Mouse (Mus musculus) CH12.LX (cell line): ENCODE measurements around the gene Gm45713. TPM values are rescaled to one million over a fixed set of nuclear protein-coding genes. Genes with fewer than 3 reads are reported as not detected.
A peak's percentile ranks its signal among the peaks of the same experiment; 100 is the strongest.

Source experiments
- DNase-seq: peaks from one replicate; pipeline ENCODE4 v3.0.0-alpha.2; 2013; ENCODE audit errors: extremely low read depth
- H3K27ac ChIP-seq: 2 replicates; pipeline ENCODE4 v1.5.1; 2012; ENCODE audit warnings: low read depth, mild to moderate bottlenecking, control low read depth, moderate library complexity; ENCODE audit not compliant: insufficient read depth
- H3K27me3 ChIP-seq: replicated peaks from 2 replicates; pipeline ENCODE3; 2012; ENCODE audit warnings: inconsistent platforms
- H3K36me3 ChIP-seq, 2 experiments: replicated peaks in 1 of 2; 2 replicates each; pipeline versions ENCODE3 to v1.6.1; 2012; ENCODE audit warnings: inconsistent platforms in 1 of 2, low read length in 1 of 2, mild to moderate bottlenecking in 1 of 2, mixed read lengths in 1 of 2, moderate library complexity in 1 of 2; ENCODE audit not compliant: control insufficient read depth in 1 of 2, insufficient read depth in 1 of 2
- H3K4me1 ChIP-seq, 2 experiments: 2 replicates each; pipeline ENCODE4 v1.6.1; 2012; ENCODE audit warnings: inconsistent platforms in 1 of 2, moderate library complexity in 1 of 2; ENCODE audit not compliant: insufficient read depth in 2 of 2, control insufficient read depth in 1 of 2
- H3K4me2 ChIP-seq: 2 replicates; pipeline ENCODE4 v1.6.1; 2012; ENCODE audit warnings: low read depth, mild to moderate bottlenecking, control low read depth; ENCODE audit not compliant: poor library complexity, insufficient read depth, severe bottlenecking
- H3K4me3 ChIP-seq, 3 experiments: fragments of 150-350 bp in 1 of 3; sonication (generic) in 1 of 3; replicated peaks in 1 of 3; 2 replicates each; pipeline versions ENCODE3 to v1.5.1; 2011 to 2012; ENCODE audit warnings: low read depth in 2 of 3, low read length in 2 of 3, mild to moderate bottlenecking in 2 of 3, moderate library complexity in 2 of 3, control low read depth in 1 of 3, improper control_type of control experiment in 1 of 3, inconsistent platforms in 1 of 3, mixed read lengths in 1 of 3; ENCODE audit not compliant: poor library complexity in 1 of 3
- H3K79me2 ChIP-seq: replicated peaks from 2 replicates; pipeline ENCODE4 v1.6.1; 2012; ENCODE audit warnings: mild to moderate bottlenecking, moderate library complexity; ENCODE audit not compliant: control insufficient read depth, poor library complexity, insufficient read depth, severe bottlenecking; ENCODE audit errors: extremely low read depth
- H3K9ac ChIP-seq: 2 replicates; pipeline ENCODE4 v1.6.1; 2012; ENCODE audit warnings: low read depth, mild to moderate bottlenecking, control low read depth, moderate library complexity; ENCODE audit not compliant: insufficient read depth
- H3K9me3 ChIP-seq: replicated peaks from 2 replicates; pipeline ENCODE3; 2012; ENCODE audit warnings: low read length, inconsistent platforms, mixed read lengths
- BHLHE40 ChIP-seq: IDR thresholded peaks from 2 replicates; pipeline ENCODE4 v1.6.1; 2011; ENCODE audit warnings: mild to moderate bottlenecking, low read depth, low read length, improper control_type of control experiment
- CHD2 ChIP-seq: IDR thresholded peaks from 2 replicates; pipeline ENCODE4 v1.6.1; 2011; ENCODE audit warnings: low read length, improper control_type of control experiment
- CTCF ChIP-seq, 2 experiments: IDR thresholded peaks in 1 of 2; conservative IDR thresholded peaks in 1 of 2; 2 replicates each; pipeline ENCODE4 v1.5.1; 2011 to 2012; ENCODE audit warnings: low read depth in 2 of 2, low read length in 2 of 2, improper control_type of control experiment in 1 of 2, inconsistent platforms in 1 of 2, mild to moderate bottlenecking in 1 of 2, moderate library complexity in 1 of 2
- JUN ChIP-seq: IDR thresholded peaks from 2 replicates; pipeline ENCODE4 v1.6.1; 2011; ENCODE audit warnings: low read depth, mild to moderate bottlenecking, low read length, improper control_type of control experiment, moderate library complexity; ENCODE audit not compliant: insufficient read depth
- JUND ChIP-seq: conservative IDR thresholded peaks from 2 replicates; pipeline ENCODE4 v1.6.1; 2011; ENCODE audit warnings: low read depth, low read length, improper control_type of control experiment
- KAT2A ChIP-seq: IDR thresholded peaks from 2 replicates; pipeline ENCODE4 v1.6.1; 2012; ENCODE audit warnings: low read length, improper control_type of control experiment, inconsistent platforms; ENCODE audit not compliant: insufficient replicate concordance
- MAZ ChIP-seq: IDR thresholded peaks from 2 replicates; pipeline ENCODE4 v1.6.1; 2012; ENCODE audit warnings: low read depth, mild to moderate bottlenecking, inconsistent platforms, low read length, improper control_type of control experiment, moderate library complexity
- MXI1 ChIP-seq: IDR thresholded peaks from 2 replicates; pipeline ENCODE4 v1.6.1; 2011; ENCODE audit warnings: mild to moderate bottlenecking, low read depth, low read length, improper control_type of control experiment
- MYC ChIP-seq: IDR thresholded peaks from 2 replicates; pipeline ENCODE4 v1.6.1; 2011; ENCODE audit warnings: low read depth, mild to moderate bottlenecking, improper control_type of control experiment, low read length
- NRF1 ChIP-seq: IDR thresholded peaks from 2 replicates; pipeline ENCODE4 v1.6.1; 2014; ENCODE audit warnings: low read depth, mild to moderate bottlenecking, inconsistent platforms, low read length, improper control_type of control experiment, moderate library complexity
- POLR2A ChIP-seq: IDR thresholded peaks from 2 replicates; pipeline ENCODE4 v1.6.1; 2011; ENCODE audit warnings: low read depth, mild to moderate bottlenecking, improper control_type of control experiment, low read length
- POLR2AphosphoS2 ChIP-seq: IDR thresholded peaks from 2 replicates; pipeline ENCODE4 v1.6.1; 2011; ENCODE audit warnings: low read depth, low read length, improper control_type of control experiment
- SMC3 ChIP-seq: IDR thresholded peaks from 2 replicates; pipeline ENCODE4 v1.6.1; 2011; ENCODE audit warnings: low read depth, low read length, improper control_type of control experiment
- UBTF ChIP-seq: IDR thresholded peaks from 2 replicates; pipeline ENCODE4 v1.6.1; 2012; ENCODE audit warnings: low read depth, mild to moderate bottlenecking, inconsistent platforms, low read length, improper control_type of control experiment, moderate library complexity
- USF1 ChIP-seq: IDR thresholded peaks from 2 replicates; pipeline ENCODE4 v1.6.1; 2014; ENCODE audit warnings: low read depth, mild to moderate bottlenecking, inconsistent platforms, low read length, improper control_type of control experiment
- ZC3H11A ChIP-seq: IDR thresholded peaks from 2 replicates; pipeline ENCODE4 v1.6.1; 2012; ENCODE audit warnings: low read depth, mild to moderate bottlenecking, inconsistent platforms, low read length, improper control_type of control experiment
- ZKSCAN1 ChIP-seq: IDR thresholded peaks from 2 replicates; pipeline ENCODE4 v1.6.1; 2012; ENCODE audit warnings: low read depth, inconsistent platforms, low read length, improper control_type of control experiment, borderline replicate concordance
- ZMIZ1 ChIP-seq: IDR thresholded peaks from 2 replicates; pipeline ENCODE4 v1.6.1; 2012; ENCODE audit warnings: low read depth, mild to moderate bottlenecking, inconsistent platforms, low read length, improper control_type of control experiment
- ZNF384 ChIP-seq: IDR thresholded peaks from 2 replicates; pipeline ENCODE4 v1.6.1; 2012; ENCODE audit warnings: low read depth, low read length, improper control_type of control experiment, inconsistent platforms
- dilution Hi-C: fragments of 300-500 bp; cut with MboI; formaldehyde crosslinking; loops from 2 replicates; pipeline ENCODE4 v1.14.3; 2020; ENCODE audit warnings: low sequenced_read_pairs; ENCODE audit not compliant: extremely low pct_unique_long_range_greater_than_20kb, extremely low pct_ligation_motif_present
- in situ Hi-C: fragments of 300-500 bp; cut with MboI; formaldehyde crosslinking; loops from 3 replicates; pipeline ENCODE4 v1.14.3; 2019; ENCODE audit warnings: low sequenced_read_pairs, low pct_ligation_motif_present, low pct_unique_long_range_greater_than_20kb, mixed read lengths
- polyA plus RNA-seq: library from polyadenylated mRNA; unstranded; fragments of >175 nt; gene quantifications from 2 replicates; pipeline ENCODE4 v1.2.1, GENCODE M21; 2012; ENCODE audit warnings: low read depth; ENCODE audit not compliant: insufficient read length
- total RNA-seq, 2 experiments: library from RNA; depleted of rRNA; stranded (reverse); fragments of 300-350 nt in 1 of 2; fragments of >200 nt in 1 of 2; gene quantifications; 2 replicates each; pipeline ENCODE4 v1.2.3; 2012 to 2014

Gene Gm45713
- total and polyA plus RNA-seq, 3 experiments = 2.2 TPM; not detected in 2

DNA sequence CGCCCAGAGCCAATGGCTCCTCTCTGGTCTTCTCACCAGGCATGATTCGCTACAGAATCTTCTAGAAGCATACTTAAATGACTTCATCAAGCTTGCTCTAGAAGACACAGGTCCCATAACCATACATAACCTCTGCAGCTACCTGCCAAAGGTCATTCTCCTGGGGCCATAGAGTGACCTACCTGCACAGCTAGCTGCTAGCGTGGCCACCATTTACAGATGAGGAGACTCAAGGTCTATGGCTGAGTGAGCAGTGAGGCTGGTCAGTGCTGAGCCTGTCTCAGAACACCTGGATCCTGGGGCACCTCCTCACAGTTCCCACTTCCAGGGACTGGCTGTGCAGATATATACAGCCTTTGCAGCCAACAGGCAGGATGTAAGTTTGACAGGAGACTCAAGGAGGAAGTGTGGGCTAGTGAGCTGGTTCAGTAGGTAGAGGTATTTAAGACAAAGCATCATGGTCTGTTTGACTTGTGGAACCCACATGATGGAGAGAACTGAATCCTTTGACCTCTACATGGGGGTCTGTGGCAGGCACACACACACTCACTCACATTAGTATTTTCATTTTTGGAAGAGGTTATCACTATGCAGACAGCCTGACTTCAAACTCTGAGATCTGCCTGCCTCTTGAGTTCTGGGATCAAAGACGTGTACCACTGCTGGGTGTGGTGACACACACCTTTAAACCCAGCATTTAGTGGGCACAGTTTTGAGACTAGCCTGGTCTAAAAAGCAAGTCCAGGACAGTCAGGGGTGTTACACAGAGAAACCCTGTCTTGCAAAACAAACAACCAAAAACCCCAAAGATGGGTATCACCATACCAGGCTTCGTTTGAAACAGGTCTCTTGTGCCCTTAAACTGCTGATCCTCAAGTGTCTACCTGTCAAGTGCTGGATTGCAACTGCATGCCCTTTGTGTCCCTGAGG is 16.0 kb downstream of the Gm45713 start:
- in situ Hi-C loops (no loop called here), dilution Hi-C loops (no loop called here)
- Histone ChIP-seq H3K9ac (no peak overlapping the region), H3K36me3 (peaks cover 37 to 57% of the 10 kb centered on the region in 2 experiments), H3K4me3 (no peak overlapping the region), H3K4me1 (peaks cover 8 to 48% of the 10 kb centered on the region in 2 experiments), H3K27me3 (no peaks in the 10 kb centered on the region), H3K4me2 (no peak overlapping the region), H3K27ac (no peak overlapping the region), H3K79me2 (peaks cover 15% of the 10 kb centered on the region), H3K9me3 (no peaks in the 10 kb centered on the region)
- no peak for DNase-seq
- TF ChIP-seq MYC = no peak
- no peak for TF ChIP-seq ZKSCAN1
- TF ChIP-seq JUND = no peak
- no peak for TF ChIP-seq ZC3H11A
- no peak for TF ChIP-seq JUN
- no peak for TF ChIP-seq NRF1
- 0 out of 2 replicates have a peak, but pooled peaks have one; percentile 15 for TF ChIP-seq POLR2A
- no peak for TF ChIP-seq USF1
- peak; percentile 80; the same call in 1 of the 2 replicates for TF ChIP-seq POLR2AphosphoS2
- no peak for TF ChIP-seq CTCF (conservative IDR thresholded peaks at IDR 0.05 in 1 of 2, IDR thresholded peaks at IDR 0.05 in 1 of 2; ENCODE audit: low read depth in 2 of 2, low read length in 2 of 2)

DNA sequence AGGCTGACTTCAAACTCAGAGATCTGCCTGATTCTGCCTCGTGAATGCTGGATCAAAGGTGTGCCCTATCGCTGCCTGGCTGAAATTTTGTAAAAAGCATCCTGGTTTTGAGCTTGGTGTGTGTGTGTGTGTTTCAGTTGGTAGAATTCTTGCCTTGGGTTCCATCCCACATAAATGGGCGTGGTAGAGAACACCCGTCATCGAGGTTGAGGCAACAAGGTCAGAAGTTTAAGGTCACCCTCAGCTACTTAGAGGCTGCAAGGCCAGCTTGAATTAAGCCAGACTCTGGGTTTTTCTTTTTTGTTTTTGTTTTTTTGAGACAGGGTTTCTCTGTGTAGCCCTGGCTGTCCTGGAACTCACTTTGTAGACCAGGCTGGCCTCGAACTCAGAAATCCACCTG is 17.7 kb downstream of the Gm45713 start:
- Histone ChIP-seq H3K9ac (no peak overlapping the region), H3K36me3 (peaks cover 37 to 54% of the 10 kb centered on the region in 2 experiments), H3K4me2 (no peak overlapping the region)
- TF ChIP-seq ZMIZ1 (no peak), ZC3H11A (no peak), CHD2 (no peak), SMC3 (no peak), POLR2A (no peak), NRF1 (no peak), ZNF384 (no peak), UBTF (no peak), BHLHE40 (no peak), KAT2A (no peak), MXI1 (no peak), MYC (no peak), MAZ (no peak)
- TF ChIP-seq, all 38 proteins: peak for 0
- in situ Hi-C loops = no loop called here
- Histone ChIP-seq H3K9me3 (no peaks in the 10 kb centered on the region), H3K4me3 (no peak overlapping the region), H3K4me1 (peaks cover 5 to 44% of the 10 kb centered on the region in 2 experiments; a peak in 3 of 4 replicates), H3K27ac (no peak overlapping the region), H3K27me3 (no peaks in the 10 kb centered on the region), H3K79me2 (peaks cover 7% of the 10 kb centered on the region)
- dilution Hi-C loops = no loop called here
- DNase-seq = no peak
